Mouse (Mus musculus) ES-E14 (cell line): ENCODE results near the gene Luzp1.

ENCODE experiments used
- CHD2 ChIP-seq: IDR thresholded peaks from 2 replicates; pipeline ENCODE4 v1.6.1; 2014; ENCODE audit warnings: mild to moderate bottlenecking, low read depth, low read length, inconsistent platforms
- HCFC1 ChIP-seq: IDR thresholded peaks from 2 replicates; pipeline ENCODE4 v1.6.1; 2012; ENCODE audit warnings: low read length, inconsistent platforms, borderline replicate concordance; ENCODE audit not compliant: insufficient read depth
- ZNF384 ChIP-seq: IDR thresholded peaks from 2 replicates; pipeline ENCODE4 v1.6.1; 2012; ENCODE audit warnings: low read depth, low read length, inconsistent platforms

DNA sequence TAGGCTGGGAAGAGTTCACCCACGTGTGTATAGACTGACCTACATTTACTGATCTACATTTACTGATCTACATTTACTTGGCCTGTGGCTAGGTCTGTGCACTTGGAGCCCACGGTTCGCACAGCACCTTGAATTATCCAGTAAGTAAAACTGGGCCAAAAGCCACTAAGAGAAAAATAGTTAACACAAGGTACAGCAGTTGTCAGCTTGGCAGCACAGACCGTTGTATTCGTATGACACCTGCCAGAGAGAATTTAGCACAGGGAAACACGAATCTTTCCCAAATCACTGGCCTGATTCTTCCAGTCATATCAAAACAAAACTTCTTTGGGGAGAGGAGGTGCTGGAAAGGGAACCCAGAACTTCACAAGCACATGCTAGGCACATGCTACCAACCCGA lies 11.3 kb upstream of the Luzp1 start:
- no peak for TF ChIP-seq CHD2
- TF ChIP-seq HCFC1 = no peak
- TF ChIP-seq ZNF384 = no peak
